In genomic region chr10:81483983-81484382, GRCm38 (mm10) we compare ENCODE assay signal across 8 mouse cellular contexts. TPM values are rescaled to one million over a fixed set of nuclear protein-coding genes. Genes with fewer than 3 reads are reported as not detected.
A peak's percentile ranks its signal among the peaks of the same experiment; 100 is the strongest.
DNase-seq lines count a peak whose midpoint lies in the region; ATAC-seq and TF ChIP-seq lines count a peak whose summit lies in the region.
"Had no signal": no experiment of that assay in that cellular context is flagged by ENCODE, and none has a peak within 500 bp of the region (broad histone marks: within the 10 kb centered on the region; RNA-seq: fewer than 3 reads in every experiment).

No protein-coding gene starts in this region.

- ATAC-seq in lung, embryonic 14.5 days (ENCODE audit: insufficient read depth): no peak
- ATAC-seq in megakaryocyte progenitor cell, adult 5-6 weeks (replicated peaks; ENCODE audit: poor library complexity): peak; percentile 58

- H3K4me3 ChIP-seq in lung, embryonic 14.5 days (ENCODE audit: low read depth, low read length): no peak overlapping the region
- no peak overlapping the region for H3K4me3 ChIP-seq in embryonic fibroblast, embryonic 13.5 days (ENCODE audit: insufficient read depth, low read length)
- H3K4me3 ChIP-seq: megakaryocyte, embryonic 14.5 days had no signal

- no peak overlapping the region for H3K4me2 ChIP-seq in lung, embryonic 14.5 days

- TF ChIP-seq POLR2A in embryonic fibroblast, embryonic 13.5 days (IDR thresholded peaks at IDR 0.05; ENCODE audit: low read depth, low read length): no peak

- no peaks in the 10 kb centered on the region for H3K9me3 ChIP-seq in lung, embryonic 14.5 days (ENCODE audit: low read depth, low read length)
- H3K9me3 ChIP-seq: megakaryocyte, embryonic 14.5 days had no signal

- peak; percentile 55 for DNase-seq in lung, embryonic 14.5 days
- no peak for DNase-seq in lung, postnatal 25 days (ENCODE audit: low spot score)
- peak; percentile 79 for DNase-seq in WW6 (ENCODE audit: low read depth, low spot score)
- DNase-seq in urinary bladder, adult 2 months (ENCODE audit: low spot score): no peak
- no peak for DNase-seq in adrenal gland, postnatal 36 days

- WGBS in lung, embryonic 14.5 days: 16% methylated on average over 9 of the region's 9 CpGs

- H3K27ac ChIP-seq in lung, embryonic 14.5 days (ENCODE audit: low read depth): no peak overlapping the region
- no peak overlapping the region for H3K27ac ChIP-seq in embryonic fibroblast, embryonic 13.5 days (ENCODE audit: insufficient read depth, low read length)

- TF ChIP-seq CTCF in lung, embryonic 14.5 days (IDR thresholded peaks at IDR 0.05; ENCODE audit: low read depth): peak; percentile 69
- TF ChIP-seq CTCF in embryonic fibroblast, embryonic 13.5 days (IDR thresholded peaks at IDR 0.05; ENCODE audit: borderline replicate concordance, insufficient read depth, low read length): peak; percentile 36; the same call in 1 of the 2 replicates

- peaks cover 25% of the 10 kb centered on the region for H3K36me3 ChIP-seq in lung, embryonic 14.5 days (ENCODE audit: insufficient read depth)

- H3K4me1 ChIP-seq in lung, embryonic 14.5 days (ENCODE audit: insufficient read depth): no peaks in the 10 kb centered on the region
- no peaks in the 10 kb centered on the region for H3K4me1 ChIP-seq in embryonic fibroblast, embryonic 13.5 days (ENCODE audit: control insufficient read depth, insufficient read depth, low read length)

- peaks cover 21% of the 10 kb centered on the region for H3K27me3 ChIP-seq in lung, embryonic 14.5 days (ENCODE audit: insufficient read depth, low read length)

- no peak overlapping the region for H3K9ac ChIP-seq in lung, embryonic 14.5 days

RNA-seq across cellular contexts. Expression of gene Celf5, which starts 1.5 kb away (rescaled TPM):
- 0.09 and 0.30 TPM in 2 replicates for polyA plus RNA-seq in lung, embryonic 14.5 days (2014; fragmentation: Nextera tagmentation; extraction: Ambion mirVana)
- 4.4 and 4.5 TPM in 2 replicates for polyA plus RNA-seq in embryonic fibroblast, embryonic 13.5 days (2011; ENCODE audit: insufficient read length, low read depth, missing spikeins)
- 0.10 TPM in 1 of 2 replicates, not detected in the other for total RNA-seq in megakaryocyte progenitor cell, adult 5-6 weeks (2015)
- not detected in 2 replicates for total RNA-seq in megakaryocyte progenitor cell, adult 5-6 weeks (2017)
- polyA plus RNA-seq in urinary bladder, adult 2 months (2012; rRNA removed): 0.44 and 0.49 TPM in 2 replicates
- 1 to 10 TPM in 1 of 2 experiments, under 1 TPM in 1; 0.20 to 1.2 TPM for total RNA-seq in adrenal gland, postnatal 36 days (2021)

RNA-seq across cellular contexts. Expression of gene Ncln, which starts 12.2 kb away (rescaled TPM):
- 82.1 and 97.3 TPM in 2 replicates for polyA plus RNA-seq in lung, embryonic 14.5 days (2014; fragmentation: Nextera tagmentation; extraction: Ambion mirVana)
- 61.5 and 62.8 TPM in 2 replicates for polyA plus RNA-seq in embryonic fibroblast, embryonic 13.5 days (2011; ENCODE audit: insufficient read length, low read depth, missing spikeins)
- 81.2 and 99.2 TPM in 2 replicates for total RNA-seq in megakaryocyte progenitor cell, adult 5-6 weeks (2015)
- 85.6 and 101 TPM in 2 replicates for total RNA-seq in megakaryocyte progenitor cell, adult 5-6 weeks (2017)
- polyA plus RNA-seq in urinary bladder, adult 2 months (2012; rRNA removed): 79.9 and 89.6 TPM in 2 replicates
- total RNA-seq in adrenal gland, postnatal 36 days (2021): 100 to 1,000 TPM; 123 to 125 TPM

RNA-seq across cellular contexts. Expression of gene S1pr4, which starts 15.9 kb away (rescaled TPM):
- polyA plus RNA-seq in lung, embryonic 14.5 days (2014; fragmentation: Nextera tagmentation; extraction: Ambion mirVana): 1.3 and 1.7 TPM in 2 replicates
- polyA plus RNA-seq in embryonic fibroblast, embryonic 13.5 days (2011; ENCODE audit: insufficient read length, low read depth, missing spikeins): not detected in 2 replicates
- total RNA-seq in megakaryocyte progenitor cell, adult 5-6 weeks (2015): 8.3 and 8.9 TPM in 2 replicates
- total RNA-seq in megakaryocyte progenitor cell, adult 5-6 weeks (2017): 6.2 and 9.5 TPM in 2 replicates
- polyA plus RNA-seq in urinary bladder, adult 2 months (2012; rRNA removed): 2.2 and 2.3 TPM in 2 replicates
- total RNA-seq in adrenal gland, postnatal 36 days (2021): 1 to 10 TPM; 1.1 to 1.2 TPM

RNA-seq across cellular contexts. Expression of gene Nfic, which starts 28.5 kb away (rescaled TPM):
- 86.0 and 86.5 TPM in 2 replicates for polyA plus RNA-seq in lung, embryonic 14.5 days (2014; fragmentation: Nextera tagmentation; extraction: Ambion mirVana)
- 64.3 and 84.8 TPM in 2 replicates for polyA plus RNA-seq in embryonic fibroblast, embryonic 13.5 days (2011; ENCODE audit: insufficient read length, low read depth, missing spikeins)
- total RNA-seq in megakaryocyte progenitor cell, adult 5-6 weeks (2015): 35.5 and 36.8 TPM in 2 replicates
- 4.0 and 5.0 TPM in 2 replicates for total RNA-seq in megakaryocyte progenitor cell, adult 5-6 weeks (2017)
- polyA plus RNA-seq in urinary bladder, adult 2 months (2012; rRNA removed): 28.4 and 67.0 TPM in 2 replicates
- total RNA-seq in adrenal gland, postnatal 36 days (2021): 100 to 1,000 TPM in 1 of 2 experiments, 10 to 100 TPM in 1; 93.2 to 114 TPM

RNA-seq across cellular contexts. Expression of gene Gna15, which starts 40.0 kb away (rescaled TPM):
- polyA plus RNA-seq in lung, embryonic 14.5 days (2014; fragmentation: Nextera tagmentation; extraction: Ambion mirVana): 1.1 and 1.7 TPM in 2 replicates
- 0.83 TPM in 1 of 2 replicates, not detected in the other for polyA plus RNA-seq in embryonic fibroblast, embryonic 13.5 days (2011; ENCODE audit: insufficient read length, low read depth, missing spikeins)
- total RNA-seq in megakaryocyte progenitor cell, adult 5-6 weeks (2015): 29.4 and 31.9 TPM in 2 replicates
- 28.7 and 28.9 TPM in 2 replicates for total RNA-seq in megakaryocyte progenitor cell, adult 5-6 weeks (2017)
- 16.1 and 16.2 TPM in 2 replicates for polyA plus RNA-seq in urinary bladder, adult 2 months (2012; rRNA removed)
- total RNA-seq in adrenal gland, postnatal 36 days (2021): 1 to 10 TPM; 1.0 to 1.3 TPM

Comparison
In these comparisons a context has a peak if more than half of its experiments do, and no peak if none do; other contexts are left out.
1. DNase-seq: peak in lung, embryonic 14.5 days (single experiment) and WW6 (single experiment); none in lung, postnatal 25 days (single experiment), urinary bladder, adult 2 months (single experiment) and adrenal gland, postnatal 36 days (0 of 2).